Mouse (Mus musculus): Measurements from ENCODE around the gene Cobll1. TPM values are rescaled to one million over a fixed set of nuclear protein-coding genes. Genes with fewer than 3 reads are reported as not detected.

Cobll1 gene
- polyA plus RNA-seq (2012; rRNA removed; ENCODE audit: low replicate concordance), result 1.6 and 2.6 TPM in 2 replicates

DNA sequence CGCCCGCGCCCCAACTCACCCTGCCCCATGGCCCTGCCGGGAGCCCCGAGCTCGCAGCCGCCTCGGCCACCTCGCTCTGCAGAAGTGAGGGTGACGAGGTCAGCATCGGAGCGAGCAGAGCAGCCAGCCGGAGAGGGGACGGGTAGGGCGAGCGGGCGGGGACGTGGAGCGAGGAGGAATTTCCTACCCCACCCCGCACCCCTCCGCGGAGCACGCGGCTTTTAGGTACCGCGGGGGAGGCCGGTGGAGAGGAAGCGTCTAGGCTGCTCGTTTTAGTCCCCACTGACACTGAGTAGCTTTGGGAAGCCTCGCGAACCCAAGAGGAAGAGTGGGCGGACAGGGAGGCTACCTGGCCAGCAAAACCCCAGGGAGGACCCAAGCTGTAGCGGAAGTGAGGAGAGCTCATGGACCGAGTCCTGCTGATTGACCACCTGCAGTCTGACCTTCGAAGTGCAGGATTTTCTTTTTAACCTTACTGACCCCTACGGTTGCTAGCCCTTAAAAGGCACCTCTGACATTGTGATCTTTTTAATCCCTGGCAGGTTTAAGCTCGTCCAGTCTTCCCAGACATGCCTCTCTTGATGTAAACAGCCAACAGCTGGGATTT lies at the start of gene Cobll1:
Gene Cobll1, minus strand, starts transcription at position 440 of the 607 bp plus-strand sequence.

Other genes starting within 250 kb of the Cobll1 start
- gene Grb14, start 214.4 kb downstream of the Cobll1 start, polyA plus RNA-seq (2012; rRNA removed; ENCODE audit: low replicate concordance), result 1.5 and 3.2 TPM in 2 replicates
- gene Slc38a11, start 124.6 kb upstream of the Cobll1 start, polyA plus RNA-seq (2012; rRNA removed; ENCODE audit: low replicate concordance), result 0.20 and 0.38 TPM in 2 replicates